Mouse (Mus musculus): ENCODE data around the gene Tnpo3. TPM values are rescaled to one million over a fixed set of nuclear protein-coding genes. Genes with fewer than 3 reads are reported as not detected.

The Tnpo3 gene
- total RNA-seq, 1 experiment from 2014 or later: 60.9 TPM

Other genes starting within 250 kb of the Tnpo3 start
- 0.12 TPM in 1 of 2 replicates, not detected in the other for gene Opn1sw, start 221.4 kb downstream of the Tnpo3 start, total RNA-seq (2021)
- gene Ccdc136, start 213.6 kb downstream of the Tnpo3 start, total RNA-seq (2021): 3.6 and 4.7 TPM in 2 replicates
- 1.4 and 1.8 TPM in 2 replicates for gene Flnc, start 176.6 kb downstream of the Tnpo3 start, total RNA-seq (2021)
- gene Atp6v1f, start 142.2 kb downstream of the Tnpo3 start, total RNA-seq (2021): 195 TPM in 2 replicates
- not detected in 2 replicates for gene Atp6v1fnb, start 138.4 kb downstream of the Tnpo3 start, total RNA-seq (2021)
- 2.6 and 3.1 TPM in 2 replicates for gene Kcp, start 101.9 kb downstream of the Tnpo3 start, total RNA-seq (2021)
- gene Irf5, start 83.3 kb downstream of the Tnpo3 start, total RNA-seq (2021): 2.6 and 4.6 TPM in 2 replicates
- gene Tspan33, start 84.3 kb upstream of the Tnpo3 start, total RNA-seq (2021): 1.2 and 1.3 TPM in 2 replicates
- gene Smo, start 125.6 kb upstream of the Tnpo3 start, total RNA-seq (2021): 42.9 and 51.2 TPM in 2 replicates
- gene Ahcyl2, start 158.1 kb upstream of the Tnpo3 start, total RNA-seq (2021): 137 and 156 TPM in 2 replicates

Measured in adrenal gland, postnatal 25 days (tissue).